Mouse (Mus musculus): ENCODE data around the gene Lonp1. TPM values are rescaled to one million over a fixed set of nuclear protein-coding genes. Genes with fewer than 3 reads are reported as not detected.
A peak's percentile ranks its signal among the peaks of the same experiment; 100 is the strongest.
"Not testable (repeated sequence)": the region's sequence is repeated elsewhere in the genome, so short reads cannot be mapped to it uniquely, and the experiment has no call there.

The Lonp1 gene
- total RNA-seq, 2 experiments from 2014 or later = 4.2 to 13.0 TPM

DNA sequence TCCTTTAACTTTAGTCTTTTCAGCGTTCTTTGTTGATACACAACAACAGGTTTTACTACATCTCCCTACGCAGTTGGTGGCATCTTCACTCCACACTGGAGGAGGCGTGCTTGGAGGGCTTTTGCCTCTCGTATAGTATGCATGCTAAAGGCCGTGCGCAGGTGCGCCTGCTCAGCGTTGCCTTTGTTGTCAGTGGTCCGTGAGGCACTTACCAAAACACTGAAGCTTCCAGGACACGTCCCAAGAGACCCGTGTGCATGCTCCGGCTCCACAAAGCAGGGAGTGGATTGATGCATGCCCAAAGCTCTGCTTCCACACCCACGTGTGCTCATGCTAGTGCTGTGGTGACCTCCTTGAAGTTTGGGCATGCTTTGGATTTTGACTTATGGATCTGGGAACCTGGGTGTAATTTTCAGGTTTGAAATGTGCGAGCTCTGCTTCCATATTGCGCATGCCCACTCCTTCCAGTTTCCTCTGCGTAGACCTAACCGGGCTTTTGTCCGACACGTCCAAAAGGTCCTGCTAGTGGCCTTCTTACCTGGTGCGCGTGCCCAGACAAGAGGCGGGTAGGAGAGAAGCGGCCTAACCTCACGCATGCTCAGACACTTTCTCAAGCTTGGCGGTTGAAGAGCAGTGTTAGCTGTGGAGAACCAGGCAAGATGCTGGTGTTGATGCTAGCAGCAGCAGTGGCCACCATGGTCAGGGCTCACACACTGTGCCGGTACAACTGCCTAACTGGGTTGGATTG, 1.0 kb upstream of the Lonp1 start, which contains the start of gene Catsperd:
Catsperd (plus strand) TSS at position 614 of the 748 bp plus-strand sequence.
- ATAC-seq (replicated peaks; ENCODE audit: low FRiP score, poor library complexity, severe bottlenecking) = no peak

DNA sequence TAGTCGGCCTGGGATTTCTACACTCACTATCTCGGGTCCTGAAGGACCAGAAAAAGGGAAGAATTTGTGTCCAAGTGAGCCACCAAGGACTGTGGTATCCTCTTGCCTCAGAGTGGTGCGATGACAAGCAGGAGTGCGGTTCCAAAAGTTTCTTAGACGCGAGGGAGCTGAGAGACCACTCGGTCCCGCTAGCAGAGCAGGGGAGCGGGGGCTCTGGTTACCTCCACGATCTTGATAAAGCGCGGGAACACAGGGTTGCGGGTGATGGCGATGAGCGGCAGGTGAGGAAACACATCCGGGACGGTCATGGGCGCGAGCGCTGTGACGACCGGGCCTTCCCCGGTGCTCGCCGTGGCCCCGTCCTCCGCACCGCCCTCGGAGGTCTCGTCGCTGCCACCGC, 427 bp downstream of the Lonp1 start:
- ATAC-seq (replicated peaks; ENCODE audit: low FRiP score, poor library complexity, severe bottlenecking) = 0 out of 2 replicates have a peak, but pooled peaks have one; percentile 3

DNA sequence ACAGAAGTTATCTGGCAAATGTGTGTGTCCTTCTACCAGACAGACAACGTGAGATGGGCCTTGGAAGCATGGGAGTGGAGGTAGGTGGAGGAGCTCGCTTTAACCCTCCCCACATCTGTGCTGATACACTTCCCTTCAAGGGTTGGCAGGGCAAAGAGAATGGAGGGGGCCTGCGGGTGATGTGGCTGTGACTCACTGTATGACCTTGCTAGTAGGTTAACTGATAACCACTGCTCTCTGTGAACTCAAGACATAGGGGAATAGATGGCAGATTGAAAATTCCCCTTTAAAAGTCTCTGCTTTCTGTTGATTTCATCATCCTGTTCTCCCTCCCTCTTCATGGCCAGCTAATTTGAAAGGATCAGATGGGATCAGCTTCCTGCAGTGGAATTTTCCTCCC, 1.2 kb downstream of the Lonp1 start:
- ATAC-seq (replicated peaks; ENCODE audit: low FRiP score, poor library complexity, severe bottlenecking) = no peak

DNA sequence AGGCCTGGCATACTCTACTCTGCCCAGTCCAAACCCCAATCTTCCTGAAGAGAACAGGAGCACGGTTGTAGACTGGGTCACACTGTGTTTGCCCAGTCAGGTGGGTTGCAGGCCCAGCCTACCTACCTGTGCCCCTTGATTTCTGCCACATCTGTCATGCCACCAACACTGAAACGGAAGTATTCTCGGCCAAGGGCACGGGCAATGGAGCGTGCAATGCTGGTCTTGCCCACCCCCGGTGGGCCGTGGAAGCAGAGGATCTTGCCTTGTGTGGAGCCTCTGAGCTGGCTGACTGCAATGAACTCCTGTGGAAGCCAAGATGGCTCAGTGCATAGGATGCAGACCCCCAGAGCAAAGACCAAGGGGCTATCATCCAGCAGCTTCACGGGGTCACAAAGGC, 9.1 kb downstream of the Lonp1 start:
- no peak for ATAC-seq (replicated peaks; ENCODE audit: low FRiP score, poor library complexity, severe bottlenecking)

GRCm38 (mm10) chr17:56616725-56617124, 10.0 kb downstream of the Lonp1 start:
- ATAC-seq (replicated peaks; ENCODE audit: low FRiP score, poor library complexity, severe bottlenecking) = no peak

DNA sequence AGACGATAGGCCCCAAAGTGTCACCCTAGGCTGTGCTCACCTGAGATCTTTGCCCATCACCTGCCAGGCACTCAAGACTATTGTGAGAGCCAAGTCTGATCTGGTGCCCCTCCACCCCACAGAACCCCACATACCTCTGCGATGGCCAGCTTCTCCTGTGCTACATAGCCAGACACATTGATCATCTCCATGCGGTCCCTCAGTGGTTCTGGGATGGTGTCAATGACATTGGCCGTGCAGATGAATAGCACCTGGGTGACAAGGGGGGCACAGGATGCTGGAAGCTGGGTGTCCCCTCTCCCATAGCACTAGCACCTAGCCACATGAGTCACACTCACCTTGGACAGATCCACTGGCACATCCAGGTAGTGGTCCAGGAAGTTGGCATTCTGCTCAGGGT, 10.9 kb downstream of the Lonp1 start:
- ATAC-seq (replicated peaks; ENCODE audit: low FRiP score, poor library complexity, severe bottlenecking) = no peak

DNA sequence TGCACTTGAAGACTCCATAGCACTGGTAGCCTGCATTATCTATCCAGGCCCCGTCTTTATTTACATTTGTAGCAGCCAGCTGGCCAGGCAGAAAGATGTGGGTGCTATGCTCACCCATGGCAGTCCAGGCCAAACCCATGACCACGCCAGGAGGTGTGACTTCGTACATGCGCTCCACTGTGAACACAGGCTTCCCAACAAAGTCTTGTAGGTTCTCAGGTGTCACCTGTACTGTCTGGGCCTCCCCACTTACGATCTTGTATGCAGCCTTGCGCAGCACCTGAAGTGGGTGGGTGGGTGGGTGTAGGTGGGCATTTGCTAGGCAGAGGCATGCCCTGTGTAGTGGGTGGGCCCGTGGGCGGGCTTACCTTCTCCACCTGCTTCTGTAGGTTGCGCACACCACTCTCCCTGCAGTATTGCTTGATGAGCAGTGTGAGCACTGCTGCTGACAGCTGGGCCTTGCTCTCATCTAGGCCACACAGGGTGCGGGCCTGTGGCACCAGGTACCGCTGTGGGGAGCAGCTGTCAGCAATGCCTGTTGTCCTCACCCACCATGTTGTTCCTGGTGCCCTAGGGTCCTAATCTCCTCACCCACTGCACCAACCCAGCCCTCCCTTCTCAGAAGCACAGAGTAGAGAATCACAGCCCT, 11.4 kb downstream of the Lonp1 start:
- ATAC-seq (replicated peaks; ENCODE audit: low FRiP score, poor library complexity, severe bottlenecking) = no peak

DNA sequence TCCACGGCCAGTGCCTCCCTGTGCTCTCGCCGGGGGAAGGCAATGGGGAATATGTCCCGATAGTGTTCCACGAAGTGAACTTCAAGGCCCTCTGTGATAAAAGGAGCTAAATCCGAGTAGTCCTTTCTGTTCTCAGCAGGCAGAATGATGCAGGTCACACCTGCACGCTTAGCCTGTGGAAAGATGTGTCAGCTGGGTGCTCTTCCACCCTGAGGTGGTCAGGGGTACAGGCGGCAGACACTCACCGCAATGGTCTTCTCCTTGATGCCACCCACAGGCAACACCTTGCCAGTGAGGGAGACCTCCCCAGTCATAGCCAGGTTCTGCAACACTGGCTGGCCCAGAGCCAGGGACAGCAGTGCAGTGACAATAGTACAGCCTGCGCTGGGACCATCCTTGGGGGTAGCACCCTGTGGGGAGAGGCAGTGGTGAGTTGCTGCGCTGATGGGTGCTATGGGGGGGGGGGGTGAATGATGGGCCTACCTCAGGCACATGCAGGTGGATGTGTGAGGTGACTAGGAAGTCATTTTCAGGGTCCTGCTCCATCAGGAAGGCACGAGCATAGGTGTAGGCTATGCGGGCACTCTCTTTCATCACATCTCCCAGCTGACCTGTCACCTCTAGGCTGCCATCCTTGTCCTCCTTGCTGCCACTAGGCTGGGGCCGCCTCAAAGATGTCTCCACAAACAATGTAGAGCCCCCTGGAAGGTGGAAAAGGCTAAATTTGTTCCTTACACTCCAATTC, 12.1 kb downstream of the Lonp1 start:
- no peak for ATAC-seq (replicated peaks; ENCODE audit: low FRiP score, poor library complexity, severe bottlenecking)

GRCm38 (mm10) chr17:56613893-56614292, 12.8 kb downstream of the Lonp1 start:
- ATAC-seq (replicated peaks; ENCODE audit: low FRiP score, poor library complexity, severe bottlenecking) = not testable (repeated sequence)

DNA sequence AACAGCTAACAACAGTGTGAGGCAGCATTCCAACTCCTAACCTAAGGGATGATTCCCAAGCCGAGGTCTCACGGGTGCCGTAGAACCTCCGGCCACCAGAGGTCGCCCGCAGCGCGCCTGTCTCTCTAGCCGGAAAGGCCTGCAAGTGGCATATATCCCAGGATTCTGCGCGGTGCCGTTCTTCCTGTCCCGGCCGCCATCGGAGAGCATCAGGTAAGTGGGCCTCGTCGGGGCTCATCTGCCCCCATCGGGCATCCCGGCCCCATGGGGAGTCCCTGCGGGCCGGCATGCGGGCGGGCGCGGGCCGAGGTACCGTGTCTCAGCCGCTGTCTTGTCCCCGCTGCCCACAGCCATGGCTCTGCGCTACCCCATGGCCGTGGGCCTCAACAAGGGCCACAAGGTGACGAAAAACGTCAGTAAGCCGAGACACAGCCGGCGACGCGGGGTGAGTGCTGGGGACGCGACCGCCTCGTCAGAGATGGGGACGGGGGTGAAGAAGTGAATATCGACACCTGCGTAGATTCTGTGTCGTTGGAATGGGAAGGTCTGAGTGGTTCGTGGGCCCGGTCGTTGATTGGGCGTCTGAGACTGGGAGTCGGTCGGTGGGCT, 13.3 kb downstream of the Lonp1 start, which contains the start of gene Rpl36:
Rpl36 (plus strand) TSS at position 181 of the 609 bp plus-strand sequence.
- ATAC-seq (replicated peaks; ENCODE audit: low FRiP score, poor library complexity, severe bottlenecking) = peak; percentile 74

GRCm38 (mm10) chr17:56612565-56612939, 14.1 kb downstream of the Lonp1 start:
- not testable (repeated sequence) for ATAC-seq (replicated peaks; ENCODE audit: low FRiP score, poor library complexity, severe bottlenecking)

DNA sequence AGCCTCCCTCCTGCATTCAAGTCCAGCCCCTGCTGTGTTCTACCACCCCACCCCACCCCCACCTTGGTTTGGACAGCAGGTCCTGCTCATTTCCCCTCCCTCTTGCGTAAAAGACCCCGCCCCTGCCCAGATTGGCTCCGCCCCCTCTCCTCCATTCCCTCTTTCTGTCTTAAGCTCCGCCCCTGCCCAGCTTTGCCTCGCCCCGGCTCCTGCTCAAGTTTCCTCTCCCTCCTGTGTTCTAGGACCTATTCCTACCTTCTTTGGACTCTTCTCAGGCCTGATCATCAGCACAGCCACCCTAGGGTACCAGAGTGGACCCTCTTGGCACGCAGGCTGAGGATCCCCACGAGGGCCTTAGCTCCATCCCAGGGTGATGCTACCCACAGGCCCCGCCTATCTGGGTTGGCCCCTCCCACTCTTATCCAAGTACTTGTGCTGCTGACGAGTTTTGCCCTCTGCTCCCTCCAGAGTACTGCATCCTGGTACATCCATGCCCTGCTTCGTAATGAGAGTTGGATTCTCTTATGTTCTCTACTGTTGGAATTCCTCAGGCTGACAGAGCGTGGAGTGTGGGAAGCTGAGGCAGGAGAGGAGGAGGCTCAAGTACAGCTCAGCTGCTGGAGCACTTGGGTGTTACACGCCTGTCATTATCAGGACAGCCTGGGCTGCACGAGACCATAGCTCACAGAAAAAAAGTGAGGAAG, 14.7 kb downstream of the Lonp1 start:
- ATAC-seq (replicated peaks; ENCODE audit: low FRiP score, poor library complexity, severe bottlenecking) = no peak

DNA sequence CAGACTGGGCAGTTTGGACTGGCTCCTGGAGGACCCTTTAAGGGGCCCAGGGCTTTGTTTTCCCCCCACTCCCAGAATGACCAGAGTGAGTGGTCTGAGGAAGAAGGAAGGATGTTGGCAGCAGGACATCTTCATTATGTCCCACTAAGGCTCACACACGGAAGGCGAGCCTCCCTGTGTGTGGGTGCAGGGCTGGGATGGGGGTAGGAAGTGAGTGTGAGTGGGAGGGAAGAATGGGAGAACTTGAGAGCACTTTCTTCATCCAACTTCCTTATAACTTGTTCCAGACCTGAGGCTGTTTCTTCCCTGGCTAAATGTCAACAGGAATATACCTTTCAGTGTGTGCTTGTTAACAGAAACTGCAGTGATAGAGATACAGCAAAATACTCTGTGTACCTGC, 15.4 kb downstream of the Lonp1 start:
- no peak for ATAC-seq (replicated peaks; ENCODE audit: low FRiP score, poor library complexity, severe bottlenecking)

- peak; percentile 84 for ATAC-seq (replicated peaks; ENCODE audit: low FRiP score, poor library complexity, severe bottlenecking)
Observed at GRCm38 (mm10) chr17:56609452-56610171, 17.1 kb downstream of the Lonp1 start, which contains the start of gene 2410015M20Rik. Gene 2410015M20Rik (minus strand): TSS chr17:56609771.

DNA sequence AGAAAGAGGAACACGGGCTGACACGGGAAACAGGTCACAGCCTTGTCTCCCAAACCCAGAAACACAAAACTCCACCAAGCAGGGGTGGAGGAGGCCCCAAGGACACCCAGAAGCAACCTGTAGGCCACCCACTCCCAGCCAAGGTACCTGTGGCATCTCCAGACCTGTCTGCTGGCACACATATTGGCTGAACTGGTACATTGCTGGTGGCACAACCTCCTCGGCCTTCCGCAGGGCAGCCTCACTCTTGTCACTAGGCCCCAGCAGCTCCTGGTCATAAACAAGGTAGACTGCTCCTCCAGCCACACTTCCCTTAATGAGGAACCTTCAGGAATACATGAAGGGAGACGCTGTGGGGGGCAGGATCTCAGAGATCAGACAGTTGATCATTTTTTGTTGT, 18.0 kb downstream of the Lonp1 start:
- no peak for ATAC-seq (replicated peaks; ENCODE audit: low FRiP score, poor library complexity, severe bottlenecking)

- no peak for ATAC-seq (replicated peaks; ENCODE audit: low FRiP score, poor library complexity, severe bottlenecking)
Observed at GRCm38 (mm10) chr17:56607521-56608062, 19.1 kb downstream of the Lonp1 start.

GRCm38 (mm10) chr17:56605431-56605830, 21.3 kb downstream of the Lonp1 start:
- no peak for ATAC-seq (replicated peaks; ENCODE audit: low FRiP score, poor library complexity, severe bottlenecking)

GRCm38 (mm10) chr17:56604422-56604821, 22.3 kb downstream of the Lonp1 start:
- no peak for ATAC-seq (replicated peaks; ENCODE audit: low FRiP score, poor library complexity, severe bottlenecking)

GRCm38 (mm10) chr17:56604070-56604380, 22.7 kb downstream of the Lonp1 start:
- ATAC-seq (replicated peaks; ENCODE audit: low FRiP score, poor library complexity, severe bottlenecking) = no peak

Measured in erythroblast, adult 5-6 weeks (primary cell).